Mouse (Mus musculus): ENCODE results near the gene St6galnac3. TPM values are rescaled to one million over a fixed set of nuclear protein-coding genes. Genes with fewer than 3 reads are reported as not detected.
"Not testable (repeated sequence)": the region's sequence is repeated elsewhere in the genome, so short reads cannot be mapped to it uniquely, and the experiment has no call there.

The St6galnac3 gene
- total and polyA plus RNA-seq, 3 experiments = 0.08 to 1.1 (median 0.38) TPM

- no peaks in the 10 kb centered on the region for H3K27me3 ChIP-seq (replicated peaks)
- H3K36me3 ChIP-seq (replicated peaks in 1 of 2; ENCODE audit: control insufficient read depth in 1 of 2, insufficient read depth in 1 of 2, low read length in 1 of 2) = no peaks in the 10 kb centered on the region
- peaks cover 12% of the 10 kb centered on the region for H3K9me3 ChIP-seq (replicated peaks; ENCODE audit: low read length)
- no peak for DNase-seq (ENCODE audit: extremely low read depth)
- in situ Hi-C loops (cut with MboI; ENCODE audit: low pct_ligation_motif_present, low pct_unique_long_range_greater_than_20kb, low sequenced_read_pairs) = no loop called here
- H3K4me1 ChIP-seq (ENCODE audit: control insufficient read depth in 1 of 2, insufficient read depth in 2 of 2) = peaks cover 3 to 10% of the 10 kb centered on the region in 2 experiments; a peak in 3 of 4 replicates
- H3K4me2 ChIP-seq (ENCODE audit: insufficient read depth, low read depth, poor library complexity, severe bottlenecking) = no peak overlapping the region
- TF ChIP-seq E2F4 (IDR thresholded peaks at IDR 0.05; ENCODE audit: insufficient replicate concordance, low read depth, low read length) = no peak
- no peak for TF ChIP-seq JUND (conservative IDR thresholded peaks at IDR 0.05; ENCODE audit: low read depth, low read length)
- TF ChIP-seq ETS1 (conservative IDR thresholded peaks at IDR 0.05; ENCODE audit: low read depth, low read length) = no peak
- no peak for TF ChIP-seq ZC3H11A (IDR thresholded peaks at IDR 0.05; ENCODE audit: low read depth, low read length)
- TF ChIP-seq SMC3 (IDR thresholded peaks at IDR 0.05; ENCODE audit: low read depth, low read length) = no peak
- TF ChIP-seq CHD1 (IDR thresholded peaks at IDR 0.05; ENCODE audit: low read depth, low read length) = no peak
- TF ChIP-seq KAT2A (IDR thresholded peaks at IDR 0.05; ENCODE audit: insufficient replicate concordance, low read length) = no peak
- no peak for TF ChIP-seq NELFE (IDR thresholded peaks at IDR 0.05; ENCODE audit: low read depth, low read length)
- no peak for TF ChIP-seq TBP (conservative IDR thresholded peaks at IDR 0.05; ENCODE audit: low read depth, low read length)
- TF ChIP-seq CHD2 (IDR thresholded peaks at IDR 0.05; ENCODE audit: low read length) = no peak
- TF ChIP-seq EP300 (IDR thresholded peaks at IDR 0.05; ENCODE audit: low read length) = no peak
- TF ChIP-seq MXI1 (IDR thresholded peaks at IDR 0.05; ENCODE audit: low read depth, low read length) = no peak
- TF ChIP-seq CTCF (conservative IDR thresholded peaks at IDR 0.05 in 1 of 2, IDR thresholded peaks at IDR 0.05 in 1 of 2; ENCODE audit: low read depth in 2 of 2, low read length in 2 of 2) = no peak
- dilution Hi-C loops (cut with MboI; ENCODE audit: extremely low pct_ligation_motif_present, extremely low pct_unique_long_range_greater_than_20kb, low sequenced_read_pairs) = no loop called here
- H3K4me3 ChIP-seq (replicated peaks in 1 of 3; ENCODE audit: low read depth in 2 of 3, low read length in 2 of 3, poor library complexity in 1 of 3) = no peak overlapping the region
- no peak overlapping the region for H3K27ac ChIP-seq (ENCODE audit: insufficient read depth, low read depth)
- no peak overlapping the region for H3K9ac ChIP-seq (ENCODE audit: insufficient read depth, low read depth)
- H3K79me2 ChIP-seq (replicated peaks; ENCODE audit: control insufficient read depth, extremely low read depth, insufficient read depth, poor library complexity, severe bottlenecking) = no peaks in the 10 kb centered on the region
Measured at GRCm38 (mm10) chr3:153759269-153759668, 34.3 kb upstream of the St6galnac3 start.

- Histone ChIP-seq H3K4me2 (ENCODE audit: insufficient read depth, low read depth, poor library complexity, severe bottlenecking) (no peak overlapping the region), H3K36me3 (replicated peaks in 1 of 2; ENCODE audit: control insufficient read depth in 1 of 2, insufficient read depth in 1 of 2, low read length in 1 of 2) (no peaks in the 10 kb centered on the region), H3K79me2 (replicated peaks; ENCODE audit: control insufficient read depth, extremely low read depth, insufficient read depth, poor library complexity, severe bottlenecking) (no peaks in the 10 kb centered on the region), H3K27me3 (replicated peaks) (no peaks in the 10 kb centered on the region), H3K4me1 (ENCODE audit: control insufficient read depth in 1 of 2, insufficient read depth in 2 of 2) (peaks cover 0 to 3% of the 10 kb centered on the region in 2 experiments; a peak in 1 of 4 replicates), H3K27ac (ENCODE audit: insufficient read depth, low read depth) (no peak overlapping the region), H3K9ac (ENCODE audit: insufficient read depth, low read depth) (no peak overlapping the region), H3K9me3 (replicated peaks; ENCODE audit: low read length) (peaks cover 12% of the 10 kb centered on the region), H3K4me3 (replicated peaks in 1 of 3; ENCODE audit: low read depth in 2 of 3, low read length in 2 of 3, poor library complexity in 1 of 3) (no peak overlapping the region)
- TF ChIP-seq HCFC1 (IDR thresholded peaks at IDR 0.05; ENCODE audit: low read depth, low read length) (no peak), TCF12 (IDR thresholded peaks at IDR 0.05; ENCODE audit: low read depth, low read length) (no peak), MAZ (IDR thresholded peaks at IDR 0.05; ENCODE audit: low read depth, low read length) (no peak), NRF1 (IDR thresholded peaks at IDR 0.05; ENCODE audit: low read depth, low read length) (no peak), UBTF (IDR thresholded peaks at IDR 0.05; ENCODE audit: low read depth, low read length) (no peak), ZNF384 (IDR thresholded peaks at IDR 0.05; ENCODE audit: low read depth, low read length) (no peak), ZKSCAN1 (IDR thresholded peaks at IDR 0.05; ENCODE audit: borderline replicate concordance, low read depth, low read length) (no peak), CHD1 (IDR thresholded peaks at IDR 0.05; ENCODE audit: low read depth, low read length) (no peak), ZC3H11A (IDR thresholded peaks at IDR 0.05; ENCODE audit: low read depth, low read length) (no peak), JUN (IDR thresholded peaks at IDR 0.05; ENCODE audit: insufficient read depth, low read depth, low read length) (no peak), POLR2A (IDR thresholded peaks at IDR 0.05; ENCODE audit: low read depth, low read length) (no peak)
- dilution Hi-C loops (cut with MboI; ENCODE audit: extremely low pct_ligation_motif_present, extremely low pct_unique_long_range_greater_than_20kb, low sequenced_read_pairs) = no loop called here
- in situ Hi-C loops (cut with MboI; ENCODE audit: low pct_ligation_motif_present, low pct_unique_long_range_greater_than_20kb, low sequenced_read_pairs) = no loop called here
- no peak for DNase-seq (ENCODE audit: extremely low read depth)
Measured at GRCm38 (mm10) chr3:153756500-153756996, 31.6 kb upstream of the St6galnac3 start.

GRCm38 (mm10) chr3:153755785-153756326 is 30.9 kb upstream of the St6galnac3 start:
- in situ Hi-C loops (cut with MboI; ENCODE audit: low pct_ligation_motif_present, low pct_unique_long_range_greater_than_20kb, low sequenced_read_pairs); dilution Hi-C loops (cut with MboI; ENCODE audit: extremely low pct_ligation_motif_present, extremely low pct_unique_long_range_greater_than_20kb, low sequenced_read_pairs); H3K27ac ChIP-seq (ENCODE audit: insufficient read depth, low read depth); H3K27me3 ChIP-seq (replicated peaks); H3K4me2 ChIP-seq (ENCODE audit: insufficient read depth, low read depth, poor library complexity, severe bottlenecking); H3K36me3 ChIP-seq (replicated peaks in 1 of 2; ENCODE audit: control insufficient read depth in 1 of 2, insufficient read depth in 1 of 2, low read length in 1 of 2); H3K79me2 ChIP-seq (replicated peaks; ENCODE audit: control insufficient read depth, extremely low read depth, insufficient read depth, poor library complexity, severe bottlenecking); DNase-seq (ENCODE audit: extremely low read depth); H3K4me3 ChIP-seq (replicated peaks in 1 of 3; ENCODE audit: low read depth in 2 of 3, low read length in 2 of 3, poor library complexity in 1 of 3); H3K4me1 ChIP-seq (ENCODE audit: control insufficient read depth in 1 of 2, insufficient read depth in 2 of 2); H3K9ac ChIP-seq (ENCODE audit: insufficient read depth, low read depth): not testable (repeated sequence)
- peaks cover 12% of the 10 kb centered on the region for H3K9me3 ChIP-seq (replicated peaks; ENCODE audit: low read length)

All from CH12.LX (cell line).